Mouse (Mus musculus) CH12.LX (cell line): ENCODE data around the gene Aldh6a1.

Experiments
- BHLHE40 ChIP-seq: IDR thresholded peaks from 2 replicates; pipeline ENCODE4 v1.6.1; 2011; ENCODE audit warnings: mild to moderate bottlenecking, low read depth, low read length, improper control_type of control experiment
- CHD2 ChIP-seq: IDR thresholded peaks from 2 replicates; pipeline ENCODE4 v1.6.1; 2011; ENCODE audit warnings: low read length, improper control_type of control experiment
- CTCF ChIP-seq, 2 experiments: IDR thresholded peaks in 1 of 2; conservative IDR thresholded peaks in 1 of 2; 2 replicates each; pipeline ENCODE4 v1.5.1; 2011 to 2012; ENCODE audit warnings: low read depth in 2 of 2, low read length in 2 of 2, improper control_type of control experiment in 1 of 2, inconsistent platforms in 1 of 2, mild to moderate bottlenecking in 1 of 2, moderate library complexity in 1 of 2
- EP300 ChIP-seq: IDR thresholded peaks from 2 replicates; pipeline ENCODE4 v1.6.1; 2011; ENCODE audit warnings: low read length, improper control_type of control experiment
- JUN ChIP-seq: IDR thresholded peaks from 2 replicates; pipeline ENCODE4 v1.6.1; 2011; ENCODE audit warnings: low read depth, mild to moderate bottlenecking, low read length, improper control_type of control experiment, moderate library complexity; ENCODE audit not compliant: insufficient read depth
- KAT2A ChIP-seq: IDR thresholded peaks from 2 replicates; pipeline ENCODE4 v1.6.1; 2012; ENCODE audit warnings: low read length, improper control_type of control experiment, inconsistent platforms; ENCODE audit not compliant: insufficient replicate concordance
- POLR2A ChIP-seq: IDR thresholded peaks from 2 replicates; pipeline ENCODE4 v1.6.1; 2011; ENCODE audit warnings: low read depth, mild to moderate bottlenecking, improper control_type of control experiment, low read length
- RAD21 ChIP-seq: IDR thresholded peaks from 2 replicates; pipeline ENCODE4 v1.6.1; 2011; ENCODE audit warnings: low read depth, mild to moderate bottlenecking, low read length, improper control_type of control experiment, moderate library complexity
- SMC3 ChIP-seq: IDR thresholded peaks from 2 replicates; pipeline ENCODE4 v1.6.1; 2011; ENCODE audit warnings: low read depth, low read length, improper control_type of control experiment
- UBTF ChIP-seq: IDR thresholded peaks from 2 replicates; pipeline ENCODE4 v1.6.1; 2012; ENCODE audit warnings: low read depth, mild to moderate bottlenecking, inconsistent platforms, low read length, improper control_type of control experiment, moderate library complexity
- ZKSCAN1 ChIP-seq: IDR thresholded peaks from 2 replicates; pipeline ENCODE4 v1.6.1; 2012; ENCODE audit warnings: low read depth, inconsistent platforms, low read length, improper control_type of control experiment, borderline replicate concordance

DNA sequence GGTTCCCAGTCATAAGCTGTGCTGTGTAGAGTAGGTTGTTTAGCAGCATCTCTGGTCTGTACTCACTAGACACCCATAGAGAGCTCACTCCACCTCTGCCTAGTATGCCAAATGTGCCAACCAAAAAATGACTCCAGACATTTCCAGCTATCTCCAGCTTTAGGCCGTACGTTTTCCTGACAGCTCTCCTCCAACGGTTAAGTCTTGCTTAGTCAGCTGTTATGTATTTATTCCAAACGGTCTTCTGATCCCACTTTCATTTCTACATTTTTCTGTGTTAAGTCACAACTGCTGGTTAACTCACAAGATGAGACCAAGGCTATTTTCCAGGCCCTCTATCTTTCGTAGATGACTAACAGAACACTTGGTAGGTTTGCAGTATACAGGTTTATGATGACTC lies 52.2 kb downstream of the Aldh6a1 start:
- TF ChIP-seq POLR2A, result no peak
- no peak for TF ChIP-seq UBTF
- TF ChIP-seq CTCF (conservative IDR thresholded peaks at IDR 0.05 in 1 of 2, IDR thresholded peaks at IDR 0.05 in 1 of 2; ENCODE audit: low read depth in 2 of 2, low read length in 2 of 2), result no peak
- no peak for TF ChIP-seq RAD21
- no peak for TF ChIP-seq KAT2A
- TF ChIP-seq EP300, result no peak
- TF ChIP-seq CHD2, result no peak
- no peak for TF ChIP-seq ZKSCAN1
- TF ChIP-seq SMC3, result no peak
- TF ChIP-seq BHLHE40, result no peak
- TF ChIP-seq JUN, result no peak
